Mouse (Mus musculus) brain, embryonic 14.5 days (tissue): Measurements from ENCODE around the gene Gm26566.

Source experiments
- CTCF ChIP-seq: fragments of 200-500 bp; IDR thresholded peaks from 2 replicates; pipeline ENCODE4 v1.5.1; 2012; ENCODE audit warnings: inconsistent platforms, mild to moderate bottlenecking, moderate library complexity, borderline replicate concordance; ENCODE audit not compliant: insufficient read depth, insufficient read length; ENCODE audit errors: extremely low read depth
- POLR2A ChIP-seq: fragments of 200-500 bp; IDR thresholded peaks from 2 replicates; pipeline ENCODE4 v1.6.1; 2012; ENCODE audit warnings: mild to moderate bottlenecking, inconsistent platforms, borderline replicate concordance; ENCODE audit not compliant: poor library complexity, insufficient read depth, insufficient read length, severe bottlenecking; ENCODE audit errors: extremely low read depth

GRCm38 (mm10) chr4:88744207-88744606 lies 22.6 kb downstream of the Gm26566 start:
- TF ChIP-seq CTCF (no peak), POLR2A (no peak)
